Mouse (Mus musculus): Measurements from ENCODE around the gene Dync1i2. TPM values are rescaled to one million over a fixed set of nuclear protein-coding genes. Genes with fewer than 3 reads are reported as not detected.

The Dync1i2 gene
- polyA plus RNA-seq, 1 experiment from 2014 or later = 96.4 TPM

GRCm38 (mm10) chr2:71312067-71312466 lies 100.6 kb downstream of the Dync1i2 start:
- no peak for ATAC-seq (ENCODE audit: low FRiP score, low TSS enrichment)
- no peak overlapping the region for H3K27ac ChIP-seq (ENCODE audit: low read depth, low read length)
- H3K27me3 ChIP-seq (ENCODE audit: control insufficient read depth, insufficient read depth, low read length) = no peaks in the 10 kb centered on the region
- WGBS = 82% methylated on average over 10 of the region's 10 CpGs
- H3K4me2 ChIP-seq (replicated peaks; ENCODE audit: low read depth, low read length) = no peak overlapping the region
- H3K9me3 ChIP-seq (ENCODE audit: control insufficient read depth, low read length) = no peaks in the 10 kb centered on the region
- no peak overlapping the region for H3K4me3 ChIP-seq (ENCODE audit: low read length)
- no peaks in the 10 kb centered on the region for H3K4me1 ChIP-seq (ENCODE audit: control insufficient read depth, insufficient read depth, low read length)
- H3K36me3 ChIP-seq (ENCODE audit: control insufficient read depth, insufficient read depth, low read length) = peaks cover 25% of the 10 kb centered on the region; the same call in 1 of the 2 replicates
- no peak overlapping the region for H3K9ac ChIP-seq (ENCODE audit: low read depth, low read length)

Other genes with a start within 250 kb of the Dync1i2 start
- 29.2 and 34.1 TPM in 2 replicates for gene Dcaf17, start 156.4 kb upstream of the Dync1i2 start, polyA plus RNA-seq (2014; fragmentation: Nextera tagmentation; extraction: Ambion mirVana)
- gene Mettl8, start 156.1 kb upstream of the Dync1i2 start, polyA plus RNA-seq (2014; fragmentation: Nextera tagmentation; extraction: Ambion mirVana) = 15.4 and 22.2 TPM in 2 replicates
- gene Cybrd1, start 93.8 kb upstream of the Dync1i2 start, polyA plus RNA-seq (2014; fragmentation: Nextera tagmentation; extraction: Ambion mirVana) = 0.80 and 0.86 TPM in 2 replicates
- 29.8 and 41.6 TPM in 2 replicates for gene Slc25a12, start 156.0 kb downstream of the Dync1i2 start, polyA plus RNA-seq (2014; fragmentation: Nextera tagmentation; extraction: Ambion mirVana)
- gene Hat1, start 177.3 kb downstream of the Dync1i2 start, polyA plus RNA-seq (2014; fragmentation: Nextera tagmentation; extraction: Ambion mirVana) = 149 and 192 TPM in 2 replicates
- gene Metap1d, start 241.6 kb downstream of the Dync1i2 start, polyA plus RNA-seq (2014; fragmentation: Nextera tagmentation; extraction: Ambion mirVana) = 36.8 and 44.9 TPM in 2 replicates